Mouse (Mus musculus) embryonic fibroblast, embryonic 13.5 days (primary cell): Measurements from ENCODE around the gene Casz1. TPM values are rescaled to one million over a fixed set of nuclear protein-coding genes. Genes with fewer than 3 reads are reported as not detected.

Experiments used
- H3K27ac ChIP-seq: 2 replicates; pipeline ENCODE4 v1.5.1; 2012; ENCODE audit warnings: low read length, control low read depth, inconsistent platforms; ENCODE audit not compliant: insufficient read depth
- H3K4me1 ChIP-seq: 2 replicates; pipeline ENCODE4 v1.6.1; 2011; ENCODE audit warnings: low read length; ENCODE audit not compliant: control insufficient read depth, insufficient read depth
- H3K4me3 ChIP-seq: 2 replicates; pipeline ENCODE4 v1.5.1; 2011; ENCODE audit warnings: mild to moderate bottlenecking, control low read depth, low read length; ENCODE audit not compliant: insufficient read depth
- CTCF ChIP-seq: IDR thresholded peaks from 2 replicates; pipeline ENCODE4 v1.5.1; 2011; ENCODE audit warnings: mild to moderate bottlenecking, control low read depth, low read length, moderate library complexity, borderline replicate concordance; ENCODE audit not compliant: insufficient read depth
- POLR2A ChIP-seq: IDR thresholded peaks from 2 replicates; pipeline ENCODE4 v1.6.1; 2011; ENCODE audit warnings: low read depth, mild to moderate bottlenecking, control low read depth, low read length, moderate library complexity
- polyA plus RNA-seq: library from polyadenylated mRNA; stranded (reverse); fragments of >200 nt; gene quantifications from 2 replicates; pipeline ENCODE4 v1.2.4, GENCODE M21; 2011; ENCODE audit warnings: low read depth; ENCODE audit not compliant: missing spikeins, insufficient read length

The Casz1 gene
- polyA plus RNA-seq, 1 experiment: not detected

DNA sequence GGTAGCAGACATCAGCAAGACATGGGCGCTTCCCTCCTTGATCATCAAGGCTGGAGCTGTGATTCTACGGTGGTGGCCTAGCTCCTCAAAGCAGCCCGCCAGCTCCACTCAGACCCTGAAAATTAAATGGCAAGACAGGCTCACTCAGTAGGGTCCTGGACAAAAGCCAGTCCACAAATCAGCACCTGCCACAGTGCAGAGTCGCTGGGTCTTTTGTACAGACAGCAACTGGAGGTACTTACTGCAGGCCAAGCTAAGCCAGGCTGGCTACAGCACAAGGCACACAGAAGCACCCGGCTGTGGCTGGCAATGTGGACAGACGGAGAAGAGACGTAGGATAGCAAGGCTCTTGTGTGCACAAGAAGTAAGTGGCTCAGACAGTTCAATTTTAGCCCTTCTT, 170.6 kb downstream of the Casz1 start:
- TF ChIP-seq CTCF (no peak), POLR2A (no peak)
- H3K27ac ChIP-seq: no peak overlapping the region
- H3K4me3 ChIP-seq: no peak overlapping the region
- 0 out of 2 replicates have a peak, but pooled peaks cover 6% of the 10 kb centered on the region for H3K4me1 ChIP-seq

DNA sequence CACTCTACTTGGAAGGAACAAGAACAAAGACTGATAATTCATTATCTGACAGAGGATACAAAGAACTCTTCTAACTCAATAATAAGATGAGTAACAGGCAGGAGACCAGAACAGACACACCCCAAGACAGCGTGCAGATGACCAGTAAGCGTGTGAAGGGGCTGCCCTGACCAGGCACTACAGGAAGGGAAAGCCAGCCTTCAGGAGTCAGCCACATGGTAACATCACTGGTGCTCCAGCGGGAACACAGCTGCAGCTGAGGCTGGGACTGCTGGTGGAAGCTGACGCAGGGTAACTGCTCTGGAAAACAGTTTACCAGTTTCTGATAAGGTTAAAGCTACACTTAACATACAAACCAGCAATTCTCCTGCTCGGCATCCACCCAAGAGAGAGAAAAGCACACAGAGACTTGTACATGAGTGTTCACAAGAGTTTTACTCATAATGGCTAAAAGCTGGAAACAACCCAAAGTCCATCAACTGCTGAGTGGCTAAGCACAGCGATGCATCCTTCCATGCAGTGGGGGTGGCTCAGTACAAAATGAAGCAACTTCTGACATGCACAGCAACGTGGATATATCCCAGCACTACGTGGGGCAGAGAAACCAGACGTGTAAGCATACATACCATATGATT, 174.1 kb downstream of the Casz1 start:
- 0 out of 2 replicates have a peak, but pooled peaks cover 6% of the 10 kb centered on the region for H3K4me1 ChIP-seq
- no peak for TF ChIP-seq CTCF
- H3K4me3 ChIP-seq: no peak overlapping the region
- no peak overlapping the region for H3K27ac ChIP-seq

DNA sequence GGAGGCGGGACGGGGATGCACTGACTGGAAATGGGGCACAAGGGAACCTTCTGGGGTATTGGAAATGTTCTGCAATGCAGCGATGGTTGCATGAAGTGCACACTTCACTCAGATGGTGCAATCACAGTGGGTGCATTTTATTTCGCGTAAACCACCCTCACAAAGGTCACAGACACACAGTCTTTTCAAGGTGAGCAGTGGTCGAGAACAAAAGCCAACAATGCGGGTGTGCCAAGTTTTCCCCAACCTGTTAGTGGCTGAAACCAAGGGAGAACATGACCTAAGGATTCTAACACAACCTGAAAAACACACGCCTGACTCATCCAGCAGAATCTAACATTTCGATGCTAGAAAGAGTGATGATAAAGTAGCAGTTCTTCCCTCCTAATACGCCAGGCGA, 174.7 kb downstream of the Casz1 start:
- Histone ChIP-seq H3K4me3 (no peak overlapping the region), H3K4me1 (0 out of 2 replicates have a peak, but pooled peaks cover 6% of the 10 kb centered on the region), H3K27ac (no peak overlapping the region)
- TF ChIP-seq POLR2A (no peak), CTCF (no peak)

DNA sequence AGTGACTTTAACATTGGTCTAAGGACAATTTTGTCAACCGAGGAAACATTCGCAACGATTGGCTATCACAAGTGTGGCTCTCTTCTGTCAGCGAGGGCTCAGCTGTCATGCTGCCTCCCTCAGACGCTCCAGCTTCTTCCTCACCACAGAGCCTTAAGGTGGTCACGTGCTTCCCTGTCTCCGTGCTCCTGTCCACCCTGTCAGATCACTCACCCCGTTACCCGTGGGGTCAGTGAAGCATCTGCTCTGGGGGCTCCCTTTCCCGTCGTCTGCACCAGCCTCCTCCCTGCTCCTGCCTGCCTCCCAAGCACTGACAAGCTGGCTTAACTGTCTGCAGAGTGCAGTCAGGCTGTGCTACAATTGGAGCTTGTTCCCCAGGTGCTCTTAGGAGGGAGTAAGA, 175.6 kb downstream of the Casz1 start:
- Histone ChIP-seq H3K4me3 (no peak overlapping the region), H3K4me1 (0 out of 2 replicates have a peak, but pooled peaks cover 6% of the 10 kb centered on the region), H3K27ac (no peak overlapping the region)
- TF ChIP-seq POLR2A: no peak
- no peak for TF ChIP-seq CTCF

DNA sequence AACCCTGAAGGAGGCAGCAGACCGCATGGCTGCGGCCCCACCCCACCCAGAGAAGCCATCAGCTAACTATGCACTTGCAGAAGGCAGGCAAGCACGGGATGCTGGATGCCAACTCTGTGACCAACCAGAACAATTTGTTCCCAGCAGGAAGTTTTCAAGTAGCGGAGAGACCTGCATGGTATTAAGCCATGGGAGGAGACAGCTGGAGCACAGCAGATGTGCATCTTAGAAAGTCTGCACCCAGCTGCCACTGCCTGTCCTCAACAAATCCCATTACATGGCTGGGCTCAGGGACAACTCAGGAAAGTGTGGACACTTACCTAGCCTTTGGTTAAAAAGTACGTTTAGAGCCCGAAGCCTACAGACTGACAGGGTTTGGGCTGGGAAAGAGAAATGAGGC, 178.0 kb downstream of the Casz1 start:
- TF ChIP-seq POLR2A (no peak), CTCF (no peak)
- no peak overlapping the region for H3K27ac ChIP-seq
- H3K4me1 ChIP-seq: 0 out of 2 replicates have a peak, but pooled peaks cover 6% of the 10 kb centered on the region
- no peak overlapping the region for H3K4me3 ChIP-seq

DNA sequence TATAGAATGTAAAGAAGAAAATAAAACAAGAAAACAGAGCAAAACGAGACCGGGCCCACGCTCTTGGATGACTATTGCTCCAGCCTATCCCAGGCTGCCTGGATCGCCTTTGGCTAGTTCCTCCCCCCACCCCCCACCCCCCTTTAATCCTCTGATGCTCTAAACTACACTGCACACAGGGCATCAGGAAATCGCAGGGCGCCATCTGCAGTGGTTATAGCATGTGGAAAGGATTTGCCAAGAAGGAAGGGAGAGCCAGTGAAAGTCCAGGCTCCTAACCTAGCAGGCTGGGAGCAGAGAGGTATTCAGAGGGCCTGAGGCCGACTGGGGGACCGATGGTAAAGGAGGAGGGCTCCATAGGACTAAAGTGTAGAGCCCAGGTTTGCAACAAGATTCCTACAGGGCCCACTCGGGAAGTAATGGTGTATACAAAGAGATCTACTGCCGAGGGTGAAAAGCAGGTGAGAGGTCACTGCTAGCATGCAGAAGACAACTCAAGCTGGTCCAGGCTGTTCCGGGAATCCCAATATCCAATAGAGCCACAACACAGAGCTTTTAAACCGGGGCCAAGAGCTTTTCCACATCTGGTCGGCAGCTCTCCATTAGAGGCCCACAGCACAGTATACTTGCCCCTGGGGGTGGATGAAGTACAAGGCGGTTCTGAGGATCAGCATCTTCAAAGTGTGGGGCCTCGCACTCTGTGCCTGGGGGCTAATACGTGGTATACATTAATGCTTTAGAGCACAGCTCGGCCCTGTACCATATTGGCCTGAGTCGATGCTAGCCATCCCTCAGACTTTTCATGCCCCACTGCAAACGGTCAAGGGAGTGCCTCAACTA, 180.7 kb downstream of the Casz1 start:
- Histone ChIP-seq H3K4me1 (no peaks in the 10 kb centered on the region), H3K27ac (no peak overlapping the region), H3K4me3 (no peak overlapping the region)
- TF ChIP-seq CTCF (no peak), POLR2A (no peak)

DNA sequence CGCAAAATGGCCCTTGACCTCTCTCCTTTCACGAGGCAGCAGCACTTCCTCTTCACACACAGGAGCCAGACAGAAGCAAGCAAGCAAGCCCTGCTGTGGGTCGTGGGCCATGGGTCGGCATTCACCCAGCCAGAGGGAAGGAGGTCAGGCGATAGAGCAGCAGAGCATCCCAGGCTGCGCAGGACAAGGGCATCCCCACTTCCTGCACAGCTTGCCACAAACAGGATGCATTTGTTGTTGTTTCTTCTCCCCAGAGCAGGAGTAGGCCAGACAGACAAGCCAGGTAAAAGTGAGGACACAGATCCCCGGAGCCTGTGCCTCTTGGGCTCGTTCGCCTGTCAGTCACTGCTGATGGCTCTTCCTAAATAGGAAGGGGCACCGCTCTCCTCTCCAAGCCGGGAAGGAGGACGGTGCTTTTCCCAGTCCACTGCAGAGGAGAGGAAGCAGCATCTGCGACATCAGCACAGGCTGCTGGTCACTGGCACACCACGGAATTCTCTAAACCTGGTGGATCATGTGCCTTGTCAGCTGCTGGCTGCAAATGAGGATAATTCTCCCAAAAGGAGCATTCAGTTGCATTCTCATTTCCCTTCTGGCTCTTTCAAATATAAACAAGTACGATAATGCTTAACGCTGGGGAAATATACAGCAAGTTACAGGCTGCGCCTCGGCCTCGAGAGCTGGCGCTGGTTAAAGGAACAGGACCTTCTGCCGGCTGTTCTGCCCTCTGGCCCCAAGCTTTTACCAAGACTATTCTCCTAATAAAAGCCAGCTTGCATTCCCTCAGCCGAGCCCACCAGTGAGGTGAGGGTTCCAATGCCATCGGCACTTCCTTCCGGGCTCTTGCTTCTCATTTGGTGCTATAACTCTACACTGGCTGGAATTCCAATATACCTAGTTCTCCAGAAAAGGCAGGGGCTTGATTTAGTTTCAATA, 181.6 kb downstream of the Casz1 start:
- Histone ChIP-seq H3K27ac (no peak overlapping the region), H3K4me1 (no peaks in the 10 kb centered on the region), H3K4me3 (no peak overlapping the region)
- TF ChIP-seq POLR2A (no peak), CTCF (no peak)

DNA sequence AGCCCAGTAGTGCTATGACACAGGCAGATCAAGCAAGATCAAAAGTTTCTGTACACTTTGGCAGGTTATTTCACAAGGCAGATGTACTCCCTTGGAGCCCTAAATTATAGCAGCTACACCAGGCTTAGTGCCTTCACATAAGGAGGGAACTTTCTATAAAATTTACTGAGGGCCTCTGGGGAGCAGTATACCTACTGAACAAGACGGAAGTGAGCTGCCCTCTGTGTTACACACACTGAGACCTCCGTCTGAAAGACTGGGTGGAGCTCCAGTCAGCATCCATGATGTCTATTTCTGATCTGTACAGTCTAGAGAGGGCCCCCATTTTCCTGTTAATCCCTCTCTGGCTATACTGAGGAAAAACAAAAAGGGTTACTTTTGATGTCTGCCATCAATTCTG, 185.8 kb downstream of the Casz1 start:
- H3K4me1 ChIP-seq: no peaks in the 10 kb centered on the region

DNA sequence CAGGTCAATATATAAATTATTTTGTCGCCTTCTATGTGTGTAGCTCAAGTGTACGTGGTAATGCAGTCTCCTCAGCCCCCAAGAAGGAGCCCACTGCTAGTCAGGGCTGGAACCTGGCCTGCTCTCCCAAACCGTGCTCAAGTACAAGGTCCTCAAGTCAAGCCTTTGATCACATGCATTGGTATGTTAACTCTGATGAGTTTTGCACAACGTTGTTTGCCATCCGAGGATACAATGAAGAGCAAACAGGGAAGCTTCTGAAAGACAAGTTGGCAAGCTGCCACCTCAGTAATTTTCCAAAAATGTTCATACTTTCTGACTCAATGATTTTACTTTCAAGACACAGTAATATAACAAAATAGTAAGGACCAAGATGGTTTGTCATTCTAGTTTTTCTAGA, 189.7 kb downstream of the Casz1 start:
- Histone ChIP-seq H3K4me1 (no peaks in the 10 kb centered on the region), H3K27ac (no peak overlapping the region), H3K4me3 (no peak overlapping the region)
- no peak for TF ChIP-seq CTCF
- no peak for TF ChIP-seq POLR2A

More for the DNA sequence above, 185.8 kb downstream of the Casz1 start:
- TF ChIP-seq CTCF: no peak
- TF ChIP-seq POLR2A: no peak
- Histone ChIP-seq H3K4me3 (no peak overlapping the region), H3K27ac (no peak overlapping the region)
